Mouse (Mus musculus) embryonic fibroblast, embryonic 13.5 days (primary cell): ENCODE data around the gene Dhx37.

Source experiments
- CTCF ChIP-seq: IDR thresholded peaks from 2 replicates; pipeline ENCODE4 v1.5.1; 2011; ENCODE audit warnings: mild to moderate bottlenecking, control low read depth, low read length, moderate library complexity, borderline replicate concordance; ENCODE audit not compliant: insufficient read depth
- POLR2A ChIP-seq: IDR thresholded peaks from 2 replicates; pipeline ENCODE4 v1.6.1; 2011; ENCODE audit warnings: low read depth, mild to moderate bottlenecking, control low read depth, low read length, moderate library complexity

DNA sequence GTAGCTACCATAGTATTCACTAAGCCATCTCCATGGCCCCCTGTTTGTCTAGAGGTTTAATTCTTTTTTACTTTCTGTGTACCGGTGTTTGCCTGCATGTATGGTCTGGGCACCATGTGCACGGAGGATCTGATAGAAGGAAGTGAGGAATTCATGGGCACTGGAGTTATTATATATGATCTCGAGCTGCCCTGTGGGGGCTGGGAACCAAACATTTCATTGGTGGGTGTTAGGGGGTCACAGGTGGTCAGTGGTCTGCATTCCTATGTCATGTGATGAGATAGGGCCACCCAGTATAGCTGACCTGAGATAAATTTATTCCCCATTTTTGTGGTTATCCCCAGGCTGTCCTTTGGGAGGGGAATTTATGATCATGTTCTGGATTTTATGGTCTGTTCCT lies 38.9 kb downstream of the Dhx37 start:
- no peak for TF ChIP-seq CTCF
- TF ChIP-seq POLR2A = peak; percentile 22; the same call in 1 of the 2 replicates
